Mouse (Mus musculus) cerebellum, adult 2 months (tissue): ENCODE measurements around the gene Slc38a8.

Experiments
- CTCF ChIP-seq: fragments of 200-500 bp; IDR thresholded peaks from 2 replicates; pipeline ENCODE4 v1.5.1; 2011; ENCODE audit warnings: low read depth, mild to moderate bottlenecking, control low read depth, low read length, moderate library complexity, borderline replicate concordance; ENCODE audit not compliant: insufficient read depth
- POLR2A ChIP-seq: fragments of 200-500 bp; IDR thresholded peaks from 2 replicates; pipeline ENCODE4 v1.6.1; 2011; ENCODE audit warnings: low read length, control low read depth, borderline replicate concordance; ENCODE audit not compliant: insufficient read depth

- TF ChIP-seq CTCF: no peak
- TF ChIP-seq POLR2A: no peak
These were observed 22.8 kb downstream of the Slc38a8 start for GRCm38 (mm10) chr8:119478684-119479083.
